Mouse (Mus musculus) macrophage (primary cell): ENCODE results near the gene Ing1. TPM values are rescaled to one million over a fixed set of nuclear protein-coding genes. Genes with fewer than 3 reads are reported as not detected.
"Not testable (repeated sequence)": the region's sequence is repeated elsewhere in the genome, so short reads cannot be mapped to it uniquely, and the experiment has no call there.

Experiments used
- H3K27ac ChIP-seq: fragments of 350-480 bp; formaldehyde crosslinking; 2 replicates; pipeline ENCODE4 v1.9.0; 2021
- H3K36me3 ChIP-seq: fragments of 350-480 bp; formaldehyde crosslinking; 2 replicates; pipeline ENCODE4 v1.9.0; 2021; ENCODE audit errors: inconsistent target
- H3K4me3 ChIP-seq: fragments of 350-480 bp; formaldehyde crosslinking; 2 replicates; pipeline ENCODE4 v1.9.0; 2021; ENCODE audit errors: inconsistent target
- H3K79me2 ChIP-seq: fragments of 350-480 bp; formaldehyde crosslinking; 2 replicates; pipeline ENCODE4 v1.9.0; 2021; ENCODE audit errors: inconsistent target
- WGBS: methylation state at CpG from one replicate; pipeline ENCODE4 v1.1.7; 2026; ENCODE audit warnings: inconsistent platforms; ENCODE audit not compliant: missing documents; 5-methylcytosine and 5-hydroxymethylcytosine counted together
- polyA plus RNA-seq: library from polyadenylated mRNA; stranded (reverse); fragments of 250-400 nt; gene quantifications from 3 replicates; pipeline ENCODE4 v1.2.4, GENCODE M21; 2018; ENCODE audit warnings: inconsistent platforms

Gene Ing1
- polyA plus RNA-seq, 1 experiment from 2014 or later: 29.4 TPM

DNA sequence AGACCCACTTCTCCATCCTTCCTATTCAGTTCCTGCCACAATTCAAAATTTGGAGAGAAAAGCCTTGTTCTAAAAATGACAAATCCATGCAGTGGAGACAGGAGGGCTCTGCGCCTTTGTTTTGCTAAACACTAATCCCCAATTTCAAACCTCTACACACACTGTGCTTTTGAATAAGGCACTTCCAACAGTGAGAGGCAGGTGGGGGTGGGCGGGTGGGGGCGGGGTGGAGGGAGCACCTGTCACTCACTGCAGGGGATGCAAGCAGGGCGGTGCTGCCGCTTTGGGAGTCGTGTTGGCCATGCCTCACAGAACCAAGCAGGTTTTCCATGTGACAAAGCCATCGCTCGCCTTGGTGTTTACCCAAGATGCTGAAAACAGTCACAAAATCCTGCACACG is 20.9 kb upstream of the Ing1 start:
- 93% methylated on average over 9 of the region's 9 CpGs for WGBS
- no peaks in the 10 kb centered on the region for H3K79me2 ChIP-seq
- H3K27ac ChIP-seq: no peak overlapping the region
- H3K4me3 ChIP-seq: no peak overlapping the region
- H3K36me3 ChIP-seq: peaks cover 30% of the 10 kb centered on the region

DNA sequence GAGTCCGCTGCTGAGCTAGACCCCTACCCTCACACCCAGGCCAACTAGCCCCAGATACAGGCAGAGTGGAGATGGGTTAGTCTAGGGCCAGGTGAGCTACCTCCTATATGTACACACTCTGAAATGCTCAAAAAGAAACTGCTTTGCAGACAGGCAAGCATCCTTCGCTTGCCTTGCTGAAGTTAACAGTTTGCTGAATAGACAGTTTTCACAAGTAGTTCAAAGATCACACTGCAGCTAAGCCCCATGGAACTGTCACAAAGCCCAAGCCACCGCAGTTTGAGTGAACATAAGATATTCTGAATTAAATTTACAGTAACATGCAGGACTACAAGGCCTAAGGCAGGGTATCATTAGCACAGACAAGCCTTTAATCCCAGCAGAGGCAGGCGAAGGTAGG is 16.3 kb upstream of the Ing1 start:
- H3K27ac ChIP-seq: no peak overlapping the region
- H3K79me2 ChIP-seq: no peaks in the 10 kb centered on the region
- H3K4me3 ChIP-seq: no peak overlapping the region
- 94% methylated on average over 4 of the region's 4 CpGs for WGBS
- H3K36me3 ChIP-seq: peaks cover 39% of the 10 kb centered on the region

DNA sequence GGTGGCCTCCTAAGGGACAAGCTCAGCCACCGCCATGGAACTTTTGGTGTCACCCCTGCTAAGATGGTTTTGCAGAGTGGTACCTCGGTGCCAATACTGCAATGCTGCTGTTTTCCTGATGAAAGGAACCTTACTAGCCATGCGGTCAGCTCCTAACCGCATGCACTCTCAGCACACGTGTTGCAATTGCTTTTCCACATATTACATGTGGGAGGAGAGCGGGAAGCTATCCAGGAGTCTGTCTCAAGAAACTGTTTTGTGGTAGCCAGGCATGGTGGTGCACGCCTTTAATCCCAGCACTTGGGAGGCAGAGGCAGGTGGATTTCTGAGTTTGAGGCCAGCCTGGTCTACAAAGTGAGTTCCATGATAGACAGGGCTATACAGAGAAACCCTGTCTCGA is 15.2 kb upstream of the Ing1 start:
- Histone ChIP-seq H3K79me2 (no peaks in the 10 kb centered on the region), H3K27ac (no peak overlapping the region), H3K36me3 (peaks cover 37% of the 10 kb centered on the region), H3K4me3 (no peak overlapping the region)
- WGBS: 96% methylated on average over 8 of the region's 8 CpGs

DNA sequence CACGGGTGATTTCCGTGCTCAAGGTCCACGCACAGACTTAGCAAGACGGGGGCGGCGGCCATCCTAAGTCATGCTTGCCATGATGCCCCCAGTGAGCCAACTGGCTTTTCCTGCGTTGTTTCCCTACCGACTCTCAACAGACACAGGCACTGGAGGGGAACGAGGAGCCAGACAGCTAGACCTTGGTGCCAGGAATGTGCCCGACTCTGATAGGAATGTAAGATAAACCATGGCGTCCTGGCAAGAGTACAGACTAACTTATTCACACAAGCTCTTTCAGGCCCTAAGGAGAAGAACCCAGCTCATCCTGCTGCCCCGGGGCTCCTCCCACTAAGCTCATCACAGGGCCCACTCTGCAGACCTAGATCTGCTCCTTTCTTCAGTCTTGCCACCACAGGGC is 13.3 kb upstream of the Ing1 start:
- no peak overlapping the region for H3K27ac ChIP-seq
- H3K79me2 ChIP-seq: no peaks in the 10 kb centered on the region
- WGBS: 94% methylated on average over 12 of the region's 12 CpGs
- H3K4me3 ChIP-seq: no peak overlapping the region
- peaks cover 40% of the 10 kb centered on the region for H3K36me3 ChIP-seq

DNA sequence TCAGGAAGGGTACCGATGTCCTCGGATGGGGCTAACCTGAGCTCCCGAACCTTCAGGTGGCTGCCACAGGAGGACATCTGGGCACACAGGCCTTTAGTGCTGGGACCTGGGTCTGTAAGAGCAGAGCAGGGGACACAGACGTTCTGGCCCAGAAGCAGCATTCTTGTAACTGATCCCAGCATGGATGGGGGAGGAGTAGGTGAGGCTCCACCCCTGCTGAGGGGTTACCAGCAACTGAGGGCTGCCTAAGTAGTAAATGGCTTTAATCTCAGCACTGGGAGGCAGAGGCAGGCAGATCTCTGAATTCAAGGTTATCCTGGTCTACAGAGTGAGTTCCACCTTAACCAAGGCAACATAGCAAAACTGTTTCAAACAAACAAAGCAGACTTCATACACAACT is 12.5 kb upstream of the Ing1 start:
- 92% methylated on average over 4 of the region's 4 CpGs for WGBS
- Histone ChIP-seq H3K79me2 (no peaks in the 10 kb centered on the region), H3K36me3 (peaks cover 36% of the 10 kb centered on the region), H3K4me3 (no peak overlapping the region), H3K27ac (no peak overlapping the region)

DNA sequence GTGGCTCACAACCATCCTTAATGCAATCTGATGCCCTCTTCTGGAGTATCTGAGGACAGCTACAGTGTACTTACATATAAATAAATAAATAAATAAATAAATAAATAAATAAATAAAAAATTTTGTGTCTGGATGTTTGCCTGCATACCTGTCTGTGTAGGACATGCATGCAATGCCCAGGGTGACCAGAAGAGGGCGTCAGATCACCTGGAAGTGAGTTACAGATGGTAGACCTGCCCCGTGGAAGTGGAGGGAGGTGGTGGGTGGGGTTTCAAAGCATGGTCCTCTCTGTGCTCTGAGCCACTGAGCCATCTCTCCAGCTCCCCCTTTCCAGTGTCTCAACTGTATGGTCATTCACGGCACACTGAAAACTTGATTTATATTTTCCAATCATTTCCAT is 11.0 kb upstream of the Ing1 start:
- peaks cover 33% of the 10 kb centered on the region for H3K36me3 ChIP-seq
- WGBS: 59% methylated on average over 2 of the region's 3 CpGs

DNA sequence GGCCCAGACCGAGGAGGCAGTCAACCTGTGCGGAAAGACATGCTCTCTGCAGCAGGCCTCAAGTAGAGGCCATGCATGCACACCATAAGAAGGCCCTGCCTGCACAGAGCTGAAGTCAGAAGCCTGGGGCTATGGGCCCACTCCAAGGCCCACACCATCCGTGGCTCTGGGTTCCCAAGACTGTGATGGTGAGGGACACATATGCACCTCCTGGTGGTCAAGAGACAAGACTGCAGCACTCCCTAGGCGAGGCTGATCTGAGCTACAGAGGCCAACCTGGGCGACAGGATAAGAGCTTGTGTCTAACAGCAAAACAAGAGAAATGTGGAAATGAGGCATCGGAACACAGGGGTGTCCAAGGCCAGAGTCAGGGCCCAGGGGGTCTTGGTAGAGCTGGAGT is 8.3 kb upstream of the Ing1 start:
- Histone ChIP-seq H3K27ac (no peak overlapping the region), H3K36me3 (peaks cover 16% of the 10 kb centered on the region; the same call in 1 of the 2 replicates), H3K4me3 (no peak overlapping the region), H3K79me2 (peaks cover 8% of the 10 kb centered on the region; the same call in 1 of the 2 replicates)
- WGBS: 78% methylated on average over 6 of the region's 6 CpGs

More for the DNA sequence above, 11.0 kb upstream of the Ing1 start:
- no peak overlapping the region for H3K4me3 ChIP-seq
- H3K79me2 ChIP-seq: peaks cover 8% of the 10 kb centered on the region; the same call in 1 of the 2 replicates
- H3K27ac ChIP-seq: no peak overlapping the region

DNA sequence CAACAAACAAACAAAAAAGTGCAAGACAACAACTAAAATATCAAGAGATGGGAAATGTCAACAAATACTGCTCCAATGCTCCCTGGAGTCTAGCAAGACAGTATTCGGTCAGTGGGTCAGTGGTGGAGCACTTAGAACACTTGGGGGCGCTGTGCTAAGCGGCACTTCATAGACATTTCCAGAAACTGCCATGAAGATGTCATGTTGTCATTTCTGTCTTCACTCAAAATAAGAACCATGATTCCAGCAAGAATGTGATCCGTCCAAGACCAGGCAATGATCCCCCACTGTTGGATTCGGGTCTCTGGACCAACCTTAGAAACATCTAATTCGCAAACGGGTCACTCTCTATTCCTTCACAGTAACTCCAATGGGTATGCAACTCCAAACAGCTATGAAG is 5.7 kb upstream of the Ing1 start:
- Histone ChIP-seq H3K36me3 (peaks cover 6% of the 10 kb centered on the region; the same call in 1 of the 2 replicates), H3K4me3 (peak overlapping the region; percentile 56), H3K27ac (peak overlapping the region; percentile 28; the same call in 1 of the 2 replicates), H3K79me2 (peaks cover 8% of the 10 kb centered on the region; the same call in 1 of the 2 replicates)
- 6% methylated on average over 7 of the region's 7 CpGs for WGBS

DNA sequence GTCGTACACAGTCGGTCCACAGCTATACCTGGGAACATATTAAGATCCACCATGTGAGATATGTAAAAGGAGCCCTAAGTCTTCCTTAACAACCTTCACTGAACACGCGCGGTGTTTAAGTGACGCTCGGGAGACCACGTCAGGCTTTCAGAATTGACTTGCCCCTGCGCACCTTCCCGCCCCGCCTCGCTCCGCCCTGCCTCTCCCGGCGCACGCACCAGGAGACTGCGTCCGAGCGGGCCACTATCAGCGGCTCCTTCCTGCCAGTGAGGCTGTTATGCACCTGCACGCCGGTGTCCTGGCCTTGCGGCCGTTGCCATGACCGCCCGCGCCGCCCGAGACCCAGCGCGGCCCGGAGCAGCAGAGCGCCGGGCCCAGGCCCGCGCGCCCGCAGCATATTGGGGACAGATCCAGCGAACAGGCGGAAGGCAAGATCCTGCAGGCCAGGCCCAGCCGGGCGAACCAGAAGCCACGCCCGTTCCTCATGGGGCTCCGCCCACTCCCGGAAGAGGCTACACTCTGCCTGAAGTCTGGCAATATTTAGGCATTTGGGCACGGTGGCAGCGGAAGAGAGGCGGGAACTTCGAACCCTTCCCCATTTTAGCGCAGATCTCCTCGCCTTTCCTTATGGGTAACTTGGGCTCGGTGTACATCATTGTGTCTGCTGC is 5.0 kb upstream of the Ing1 start, which contains the start of gene Cars2:
TSS of gene Cars2 (minus strand) at position 503 of the 668 bp plus-strand sequence.
- peaks cover 8% of the 10 kb centered on the region; the same call in 1 of the 2 replicates for H3K79me2 ChIP-seq
- under 1% methylated on average over 53 of the region's 53 CpGs for WGBS
- peaks cover 5% of the 10 kb centered on the region; the same call in 1 of the 2 replicates for H3K36me3 ChIP-seq
- peak within 1 kb of the TSS; percentile 38 for H3K27ac ChIP-seq
- peak within 1 kb of the TSS; percentile 56 for H3K4me3 ChIP-seq

DNA sequence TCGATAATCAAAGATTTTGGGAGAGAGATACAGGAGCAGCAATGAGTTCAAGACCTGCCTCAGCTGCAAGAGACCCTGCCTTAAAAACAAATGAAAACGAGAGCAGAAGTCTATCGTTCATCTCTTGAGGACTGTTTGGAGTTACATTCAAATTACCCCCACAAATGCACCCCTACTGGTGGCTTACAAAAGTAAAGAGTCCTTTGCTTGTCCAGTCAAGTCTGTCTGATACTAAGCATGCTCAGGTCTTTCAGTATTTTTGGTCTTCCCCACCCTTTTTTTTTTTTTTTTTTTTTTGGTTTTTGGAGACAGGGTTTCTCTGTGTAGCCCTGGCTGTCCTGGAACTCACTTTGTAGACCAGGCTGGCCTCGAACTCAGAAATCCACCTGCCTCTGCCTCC is 3.9 kb upstream of the Ing1 start:
- not testable (repeated sequence) for H3K27ac ChIP-seq, H3K4me3 ChIP-seq, H3K36me3 ChIP-seq, H3K79me2 ChIP-seq
- WGBS: 55% methylated on average over 3 of the region's 4 CpGs

DNA sequence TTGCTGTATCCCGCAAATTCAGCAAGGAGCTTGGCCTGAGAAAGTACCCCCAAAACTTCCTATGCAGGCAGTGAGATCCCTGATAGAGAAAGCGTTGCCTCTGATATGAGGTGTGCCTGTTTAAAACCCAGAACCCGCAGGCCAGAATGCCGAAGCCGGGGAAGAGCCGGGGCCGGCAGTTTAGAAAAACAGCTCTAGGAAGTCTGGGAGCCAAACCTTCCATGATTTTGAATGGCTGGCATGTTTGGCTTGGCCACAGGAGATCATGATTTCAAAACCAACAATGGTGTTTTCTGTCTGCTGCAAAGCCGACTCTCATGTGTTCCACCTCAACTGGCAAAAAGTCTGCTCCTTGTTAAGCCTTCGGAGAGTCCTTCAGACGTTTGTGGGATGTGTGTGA is 3.0 kb upstream of the Ing1 start:
- H3K4me3 ChIP-seq: no peak overlapping the region
- 95% methylated on average over 10 of the region's 10 CpGs for WGBS
- no peak overlapping the region for H3K27ac ChIP-seq
- peaks cover 8% of the 10 kb centered on the region; the same call in 1 of the 2 replicates for H3K79me2 ChIP-seq
- H3K36me3 ChIP-seq: no peaks in the 10 kb centered on the region

DNA sequence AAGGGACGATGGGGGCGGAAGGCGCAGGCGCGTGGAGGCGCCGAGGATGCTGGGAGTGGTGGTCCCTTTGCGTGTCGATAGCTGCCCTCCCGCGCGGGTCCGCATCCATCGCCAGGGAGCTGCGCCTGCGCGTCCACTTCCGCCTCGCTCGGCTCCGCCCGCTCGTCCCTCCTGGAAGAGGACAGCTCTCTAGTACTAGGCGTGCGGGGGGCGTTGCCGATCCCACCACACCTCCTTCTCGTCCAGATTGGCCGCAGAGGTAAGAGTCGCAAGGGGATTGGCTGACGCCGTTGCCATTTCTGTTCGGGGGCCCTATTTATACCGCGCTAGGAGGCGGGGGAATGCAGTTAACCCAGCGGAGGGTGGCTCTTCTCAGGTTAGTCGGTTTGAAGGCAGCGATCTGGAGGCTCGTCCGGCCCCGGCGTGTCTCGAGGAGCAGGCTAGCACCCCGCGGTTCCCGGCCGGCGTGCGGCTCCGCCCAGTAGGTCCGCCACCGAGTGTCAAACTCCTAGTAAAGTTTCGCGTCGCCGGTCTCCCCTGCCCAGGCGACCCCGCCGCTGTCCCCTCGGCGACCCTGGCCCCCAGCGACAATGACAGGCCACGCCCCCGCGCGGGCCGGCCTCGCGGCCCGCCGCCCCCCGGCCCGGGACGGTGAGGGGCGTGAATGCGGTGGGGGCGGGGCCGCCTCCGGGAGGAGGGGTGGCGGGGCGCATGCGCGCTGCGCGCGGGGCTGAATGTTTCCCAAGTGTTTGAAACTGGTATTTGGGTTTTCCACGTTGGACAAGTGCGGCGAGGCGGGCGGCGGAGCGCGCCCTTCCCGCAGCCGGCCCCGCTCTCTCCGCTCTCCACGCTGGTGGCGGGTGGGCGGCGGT is 585 bp downstream of the Ing1 start:
- peak overlapping the region; percentile 55 for H3K4me3 ChIP-seq
- peaks cover 27% of the 10 kb centered on the region for H3K79me2 ChIP-seq
- peak overlapping the region; percentile 81 for H3K27ac ChIP-seq
- peaks cover 1% of the 10 kb centered on the region; the same call in 1 of the 2 replicates for H3K36me3 ChIP-seq
- under 1% methylated on average over 102 of the region's 103 CpGs for WGBS

DNA sequence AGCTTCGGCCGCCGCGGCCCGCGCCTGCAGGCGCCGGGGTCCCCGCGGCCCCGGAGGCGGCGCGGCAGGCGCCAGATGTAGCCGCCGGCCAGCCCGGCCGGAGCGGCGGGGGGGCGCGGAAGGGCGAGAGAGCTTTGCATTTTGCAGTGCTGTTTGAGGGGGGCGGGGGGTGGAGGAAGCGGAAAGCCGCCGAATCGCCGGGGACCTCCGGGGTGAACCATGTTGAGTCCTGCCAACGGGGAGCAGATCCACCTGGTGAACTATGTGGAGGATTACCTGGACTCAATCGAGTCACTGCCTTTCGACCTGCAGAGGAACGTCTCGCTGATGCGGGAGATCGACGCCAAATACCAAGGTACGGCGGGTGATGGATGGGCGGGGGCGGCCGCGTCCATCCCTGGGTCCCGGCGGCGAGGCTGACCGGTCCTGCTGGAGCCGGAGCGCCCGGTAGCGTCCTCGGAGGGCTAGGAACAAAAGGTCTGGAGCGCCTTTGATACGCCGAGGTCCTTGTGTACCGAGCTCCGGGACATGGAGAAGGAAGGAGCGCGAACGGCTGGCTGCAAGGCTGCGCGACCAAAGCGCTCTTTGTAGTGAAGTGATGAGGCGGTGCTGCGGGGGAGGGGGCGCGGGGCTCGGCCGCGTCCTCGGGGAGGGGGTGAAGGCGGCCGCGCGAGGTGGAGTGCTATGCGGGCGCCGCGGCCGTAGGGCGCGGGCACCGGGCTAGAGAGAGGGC is 1.5 kb downstream of the Ing1 start:
- peaks cover 36% of the 10 kb centered on the region for H3K79me2 ChIP-seq
- peaks cover 10% of the 10 kb centered on the region for H3K36me3 ChIP-seq
- H3K4me3 ChIP-seq: peak overlapping the region; percentile 51
- under 1% methylated on average over 62 of the region's 85 CpGs for WGBS
- no peak overlapping the region for H3K27ac ChIP-seq

DNA sequence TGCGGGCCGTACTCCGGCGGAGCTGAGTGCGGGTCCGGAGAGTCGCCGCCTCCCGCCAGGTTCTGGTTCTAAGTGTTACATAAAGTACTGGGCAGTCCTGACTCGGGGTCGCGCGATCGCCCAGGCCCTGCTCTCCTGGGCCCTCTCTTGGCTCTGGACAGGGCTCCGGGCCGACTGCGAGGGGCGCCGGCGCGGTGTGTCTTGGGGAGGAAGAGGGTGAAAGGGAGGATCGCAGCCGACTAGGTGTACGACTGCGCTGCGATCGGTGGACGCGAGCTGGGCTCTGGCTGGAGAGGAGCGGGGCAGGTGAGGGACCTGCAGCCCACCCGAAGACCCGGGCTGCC is 2.0 kb downstream of the Ing1 start:
- Histone ChIP-seq H3K36me3 (peaks cover 16% of the 10 kb centered on the region), H3K79me2 (peaks cover 41% of the 10 kb centered on the region), H3K4me3 (peak overlapping the region; percentile 51), H3K27ac (peak overlapping the region; percentile 55)
- 2% methylated on average over 32 of the region's 32 CpGs for WGBS
